Mouse (Mus musculus) adrenal gland, postnatal 36 days (tissue): ENCODE results near the gene Sapcd1. TPM values are rescaled to one million over a fixed set of nuclear protein-coding genes. Genes with fewer than 3 reads are reported as not detected.

Experiments
- DNase-seq, 2 experiments: peaks; one replicate each; pipeline ENCODE4 v3.0.0; 2021; ENCODE audit warnings: mixed read lengths in 1 of 2
- long read RNA-seq, 2 experiments: library from polyadenylated mRNA; stranded (forward); transcript quantifications; one replicate each; pipeline ENCODE4 v2.0.0; 2021; ENCODE audit warnings: borderline sequencing depth in 2 of 2
- total RNA-seq, 2 experiments: library from RNA; stranded (reverse); gene quantifications; 2 replicates each; pipeline ENCODE4 v1.2.3; 2021

Gene Sapcd1
- 1 to 10 TPM in 1 of 2 experiments, under 1 TPM in 1; 0.82 to 1.3 TPM for total RNA-seq
- long read RNA-seq, experiment 1 = 0 reads
- long read RNA-seq, experiment 2 = 0 reads

GRCm38 (mm10) chr17:35027277-35028068, at the start of gene Sapcd1:
TSS of gene Sapcd1 (minus strand) at chr17:35028016.
- no peak for DNase-seq

GRCm38 (mm10) chr17:35077285-35077684, 49.5 kb upstream of the Sapcd1 start:
- DNase-seq = no peak

- DNase-seq = no peak
These were observed 48.8 kb upstream of the Sapcd1 start, which contains the start of gene Ly6g6e for GRCm38 (mm10) chr17:35076507-35077176. TSS of gene Ly6g6e (plus strand) at chr17:35076902.

GRCm38 (mm10) chr17:35074097-35074496, 46.3 kb upstream of the Sapcd1 start:
- DNase-seq = no peak

GRCm38 (mm10) chr17:35071454-35071853, 43.6 kb upstream of the Sapcd1 start:
- no peak for DNase-seq

GRCm38 (mm10) chr17:35070556-35071229, 42.9 kb upstream of the Sapcd1 start:
- DNase-seq = no peak

GRCm38 (mm10) chr17:35068213-35068914, 40.5 kb upstream of the Sapcd1 start:
- peak in 1 of 2 experiments; percentile 41 for DNase-seq

- no peak for DNase-seq
These were observed 38.3 kb upstream of the Sapcd1 start, which contains the start of gene Mpig6b for GRCm38 (mm10) chr17:35066084-35066483. TSS of gene Mpig6b (minus strand) at chr17:35066184.

GRCm38 (mm10) chr17:35064951-35065947, 37.4 kb upstream of the Sapcd1 start, which contains the start of gene Ly6g6c:
TSS of gene Ly6g6c (plus strand) at chr17:35065388.
- peak; percentile 30 to 57 for DNase-seq

- DNase-seq = no peak
These were observed 36.6 kb upstream of the Sapcd1 start for GRCm38 (mm10) chr17:35064378-35064877.

- DNase-seq = no peak
These were observed 35.6 kb upstream of the Sapcd1 start for GRCm38 (mm10) chr17:35063466-35063865.

GRCm38 (mm10) chr17:35061299-35061698, 33.5 kb upstream of the Sapcd1 start:
- no peak for DNase-seq

GRCm38 (mm10) chr17:35060737-35061297, 33.0 kb upstream of the Sapcd1 start:
- DNase-seq = peak in 1 of 2 experiments; percentile 23

- DNase-seq = no peak
These were observed 32.3 kb upstream of the Sapcd1 start for GRCm38 (mm10) chr17:35060071-35060470.

- peak; percentile 85 to 92 for DNase-seq
These were observed 31.4 kb upstream of the Sapcd1 start, which contains the start of gene Ddah2 for GRCm38 (mm10) chr17:35058911-35059892. TSS of gene Ddah2 (plus strand) at chr17:35059035.

GRCm38 (mm10) chr17:35058316-35058715, 30.5 kb upstream of the Sapcd1 start:
- no peak for DNase-seq

- DNase-seq = no peak
These were observed 29.3 kb upstream of the Sapcd1 start for GRCm38 (mm10) chr17:35057090-35057489.

GRCm38 (mm10) chr17:35055691-35056495, 28.1 kb upstream of the Sapcd1 start:
- DNase-seq = no peak
